Mouse (Mus musculus) forebrain, embryonic 11.5 days (tissue): ENCODE measurements around the gene Sox2. TPM values are rescaled to one million over a fixed set of nuclear protein-coding genes. Genes with fewer than 3 reads are reported as not detected.

Experiments used
- ATAC-seq: fragments of 200-750 bp; cut with Nextera tagmentation; replicated peaks from 2 replicates; pipeline ENCODE4 v1.8.0; 2017; ENCODE audit warnings: moderate TSS enrichment; ENCODE audit not compliant: low FRiP score
- DNase-seq: peaks from one replicate; pipeline ENCODE4 v3.0.0-alpha.2; 2017; ENCODE audit warnings: low spot score
- H3K27ac ChIP-seq: fragments of 300-500 bp; sonication (generic); 2 replicates; pipeline ENCODE4 v1.5.1; 2014; ENCODE audit warnings: low read depth, low read length
- H3K27me3 ChIP-seq: fragments of 300-500 bp; sonication (generic); 2 replicates; pipeline ENCODE4 v1.6.1; 2014; ENCODE audit warnings: mild to moderate bottlenecking, low read length, mixed read lengths; ENCODE audit not compliant: control insufficient read depth, insufficient read depth
- H3K36me3 ChIP-seq: fragments of 300-500 bp; sonication (generic); 2 replicates; pipeline ENCODE4 v1.6.1; 2014; ENCODE audit warnings: mild to moderate bottlenecking, low read length, moderate library complexity, mixed read lengths; ENCODE audit not compliant: control insufficient read depth, insufficient read depth
- H3K4me1 ChIP-seq: fragments of 300-500 bp; sonication (generic); replicated peaks from 2 replicates; pipeline ENCODE4 v1.6.1; 2014; ENCODE audit warnings: low read length, mixed read lengths; ENCODE audit not compliant: control insufficient read depth, insufficient read depth
- H3K4me2 ChIP-seq: fragments of 300-500 bp; sonication (generic); 2 replicates; pipeline ENCODE4 v1.6.1; 2014; ENCODE audit warnings: low read depth, mild to moderate bottlenecking, low read length, moderate library complexity, mixed read lengths; ENCODE audit not compliant: severe bottlenecking
- H3K4me3 ChIP-seq: fragments of 300-500 bp; sonication (generic); 2 replicates; pipeline ENCODE4 v1.5.1; 2014; ENCODE audit warnings: low read depth, low read length
- H3K9ac ChIP-seq: fragments of 300-500 bp; sonication (generic); 2 replicates; pipeline ENCODE4 v1.6.1; 2014; ENCODE audit warnings: low read length
- H3K9me3 ChIP-seq: fragments of 300-500 bp; sonication (generic); 2 replicates; pipeline ENCODE4 v1.6.1; 2016; ENCODE audit warnings: low read length, mixed read lengths; ENCODE audit not compliant: control insufficient read depth
- WGBS: fragments of 180-500 bp; shearing (Covaris S2); extraction: QIAGEN DNeasy Blood & Tissue Kit; methylation state at CpG from one replicate; pipeline ENCODE4 v1.1.7; 2014; 5-methylcytosine and 5-hydroxymethylcytosine counted together
- polyA plus RNA-seq: library from polyadenylated mRNA; unstranded; fragments of >200 nt; fragmentation: Nextera tagmentation; extraction: Ambion mirVana; gene quantifications from 2 replicates; pipeline ENCODE4 v1.2.1, GENCODE M21; 2014

Gene Sox2
- polyA plus RNA-seq, 1 experiment from 2014 or later, result 57.7 TPM

- 44% methylated on average over 8 of the region's 8 CpGs for WGBS
- peaks cover 2% of the 10 kb centered on the region; the same call in 1 of the 2 replicates for H3K36me3 ChIP-seq
- no peak overlapping the region for H3K4me3 ChIP-seq
- no peak for DNase-seq
- ATAC-seq, result no peak
- no peak overlapping the region for H3K4me2 ChIP-seq
- no peak overlapping the region for H3K27ac ChIP-seq
- no peaks in the 10 kb centered on the region for H3K9me3 ChIP-seq
- no peaks in the 10 kb centered on the region for H3K4me1 ChIP-seq
- no peak overlapping the region for H3K9ac ChIP-seq
- H3K27me3 ChIP-seq, result no peaks in the 10 kb centered on the region
These were observed 20.2 kb upstream of the Sox2 start for GRCm38 (mm10) chr3:34630031-34630430.

- Histone ChIP-seq H3K9ac (no peak overlapping the region), H3K27me3 (no peaks in the 10 kb centered on the region), H3K4me1 (no peaks in the 10 kb centered on the region), H3K4me2 (no peak overlapping the region), H3K4me3 (no peak overlapping the region), H3K27ac (no peak overlapping the region), H3K9me3 (no peaks in the 10 kb centered on the region), H3K36me3 (peaks cover 2% of the 10 kb centered on the region; the same call in 1 of the 2 replicates)
- no peak for DNase-seq
- no peak for ATAC-seq
- WGBS, result 72% methylated on average over 1 of the region's 1 CpGs
These were observed 19.5 kb upstream of the Sox2 start for GRCm38 (mm10) chr3:34630736-34631135.

GRCm38 (mm10) chr3:34636958-34637357 lies 13.2 kb upstream of the Sox2 start:
- DNase-seq, result no peak
- H3K27me3 ChIP-seq, result no peaks in the 10 kb centered on the region; the same call in 1 of the 2 replicates
- no peak for ATAC-seq
- no peaks in the 10 kb centered on the region for H3K9me3 ChIP-seq
- H3K9ac ChIP-seq, result no peak overlapping the region
- H3K4me2 ChIP-seq, result no peak overlapping the region
- peak overlapping the region; percentile 79 for H3K27ac ChIP-seq
- no peaks in the 10 kb centered on the region for H3K36me3 ChIP-seq
- H3K4me1 ChIP-seq, result peaks cover 18% of the 10 kb centered on the region
- no peak overlapping the region for H3K4me3 ChIP-seq
- 53% methylated on average over 6 of the region's 6 CpGs for WGBS

GRCm38 (mm10) chr3:34637481-34637880 lies 12.7 kb upstream of the Sox2 start:
- WGBS, result 25% methylated on average over 5 of the region's 5 CpGs
- Histone ChIP-seq H3K9me3 (no peaks in the 10 kb centered on the region), H3K4me2 (no peak overlapping the region), H3K9ac (no peak overlapping the region; the same call in 1 of the 2 replicates), H3K4me3 (no peak overlapping the region), H3K4me1 (peaks cover 23% of the 10 kb centered on the region), H3K36me3 (no peaks in the 10 kb centered on the region), H3K27me3 (no peaks in the 10 kb centered on the region; the same call in 1 of the 2 replicates), H3K27ac (peak overlapping the region; percentile 79)
- DNase-seq (no peak), ATAC-seq (no peak)

GRCm38 (mm10) chr3:34637926-34638325 lies 12.3 kb upstream of the Sox2 start:
- Histone ChIP-seq H3K27ac (peak overlapping the region; percentile 84), H3K36me3 (no peaks in the 10 kb centered on the region), H3K4me3 (peak overlapping the region; percentile 35), H3K4me1 (peaks cover 23% of the 10 kb centered on the region), H3K4me2 (peak overlapping the region; percentile 86), H3K27me3 (no peaks in the 10 kb centered on the region; the same call in 1 of the 2 replicates), H3K9me3 (no peaks in the 10 kb centered on the region), H3K9ac (peak overlapping the region; percentile 60)
- no peak for ATAC-seq
- DNase-seq, result no peak
- 6% methylated on average over 5 of the region's 5 CpGs for WGBS

GRCm38 (mm10) chr3:34638344-34638743 lies 11.9 kb upstream of the Sox2 start:
- peak; percentile 15; the same call in 1 of the 2 replicates for ATAC-seq
- Histone ChIP-seq H3K27ac (peak overlapping the region; percentile 84), H3K4me1 (peaks cover 25% of the 10 kb centered on the region), H3K4me3 (peak overlapping the region; percentile 35), H3K9ac (peak overlapping the region; percentile 60), H3K9me3 (no peaks in the 10 kb centered on the region), H3K4me2 (peak overlapping the region; percentile 86), H3K36me3 (no peaks in the 10 kb centered on the region), H3K27me3 (no peaks in the 10 kb centered on the region; the same call in 1 of the 2 replicates)
- WGBS, result 2% methylated on average over 13 of the region's 13 CpGs
- no peak for DNase-seq

GRCm38 (mm10) chr3:34639031-34639872 lies 11.0 kb upstream of the Sox2 start:
- peak overlapping the region; percentile 86 for H3K4me2 ChIP-seq
- H3K9me3 ChIP-seq, result no peaks in the 10 kb centered on the region
- H3K4me1 ChIP-seq, result peaks cover 32% of the 10 kb centered on the region
- 2% methylated on average over 24 of the region's 24 CpGs for WGBS
- ATAC-seq (peak; percentile 54), DNase-seq (peak; percentile 84)
- no peaks in the 10 kb centered on the region; the same call in 1 of the 2 replicates for H3K27me3 ChIP-seq
- H3K9ac ChIP-seq, result peak overlapping the region; percentile 85
- H3K36me3 ChIP-seq, result no peaks in the 10 kb centered on the region
- peak overlapping the region; percentile 84; the same call in 1 of the 2 replicates for H3K27ac ChIP-seq
- peak overlapping the region; percentile 35 for H3K4me3 ChIP-seq

GRCm38 (mm10) chr3:34639873-34640270 lies 10.3 kb upstream of the Sox2 start:
- Histone ChIP-seq H3K4me3 (peak overlapping the region; percentile 35), H3K36me3 (no peaks in the 10 kb centered on the region), H3K4me2 (peak overlapping the region; percentile 86), H3K27ac (peak overlapping the region; percentile 74; the same call in 1 of the 2 replicates), H3K27me3 (no peaks in the 10 kb centered on the region; the same call in 1 of the 2 replicates), H3K4me1 (peaks cover 34% of the 10 kb centered on the region), H3K9ac (peak overlapping the region; percentile 85), H3K9me3 (no peaks in the 10 kb centered on the region)
- peak; percentile 38; the same call in 1 of the 2 replicates for ATAC-seq
- DNase-seq, result no peak
- WGBS, result under 1% methylated on average over 10 of the region's 10 CpGs
